Mouse (Mus musculus): ENCODE results near the gene Rftn2. TPM values are rescaled to one million over a fixed set of nuclear protein-coding genes. Genes with fewer than 3 reads are reported as not detected.

Gene Rftn2
- total and polyA plus RNA-seq, 2 experiments from 2014 or later, result 10.4 to 11.4 TPM

- no peak for DNase-seq (ENCODE audit: low spot score)
- no peaks in the 10 kb centered on the region for H3K9me3 ChIP-seq (ENCODE audit: low read length)
- H3K4me3 ChIP-seq (ENCODE audit: low read depth, low read length), result no peak overlapping the region
- no peak overlapping the region for H3K4me2 ChIP-seq (ENCODE audit: low read depth, low read length, poor library complexity, severe bottlenecking)
- H3K27me3 ChIP-seq (ENCODE audit: insufficient read depth, low read length), result no peaks in the 10 kb centered on the region
- ATAC-seq (ENCODE audit: low FRiP score), result no peak
- no peak for TF ChIP-seq CTCF (IDR thresholded peaks at IDR 0.05)
- 92% methylated on average over 5 of the region's 5 CpGs for WGBS
- H3K4me1 ChIP-seq (ENCODE audit: insufficient read depth, low read length), result no peaks in the 10 kb centered on the region
- H3K27ac ChIP-seq (ENCODE audit: low read depth, low read length), result no peak overlapping the region
- no peak overlapping the region for H3K9ac ChIP-seq (replicated peaks; ENCODE audit: low read length, poor library complexity, severe bottlenecking)
- no peaks in the 10 kb centered on the region for H3K36me3 ChIP-seq (ENCODE audit: insufficient read depth, low read length)
Observed at GRCm38 (mm10) chr1:55123046-55123445, 103.5 kb downstream of the Rftn2 start.

Other genes with a start within 250 kb of the Rftn2 start
- gene Sf3b1, start 199.3 kb downstream of the Rftn2 start, total RNA-seq (2014; rRNA removed), result 171 and 262 TPM in 2 replicates
- gene Sf3b1, start 199.3 kb downstream of the Rftn2 start, polyA plus RNA-seq (2015; fragmentation: Nextera tagmentation; extraction: Ambion mirVana), result 250 and 282 TPM in 2 replicates
- gene Coq10b, start 174.0 kb downstream of the Rftn2 start, total RNA-seq (2014; rRNA removed), result 19.7 and 25.3 TPM in 2 replicates
- 25.9 and 26.5 TPM in 2 replicates for gene Coq10b, start 174.0 kb downstream of the Rftn2 start, polyA plus RNA-seq (2015; fragmentation: Nextera tagmentation; extraction: Ambion mirVana)
- 85.5 and 103 TPM in 2 replicates for gene Hspe1, start 138.7 kb downstream of the Rftn2 start, total RNA-seq (2014; rRNA removed)
- 249 and 263 TPM in 2 replicates for gene Hspe1, start 138.7 kb downstream of the Rftn2 start, polyA plus RNA-seq (2015; fragmentation: Nextera tagmentation; extraction: Ambion mirVana)
- 92.5 and 105 TPM in 2 replicates for gene Hspd1, start 138.5 kb downstream of the Rftn2 start, total RNA-seq (2014; rRNA removed)
- gene Hspd1, start 138.5 kb downstream of the Rftn2 start, polyA plus RNA-seq (2015; fragmentation: Nextera tagmentation; extraction: Ambion mirVana), result 211 and 217 TPM in 2 replicates
- 80.9 and 83.8 TPM in 2 replicates for gene Mob4, start 95.6 kb downstream of the Rftn2 start, total RNA-seq (2014; rRNA removed)
- 126 and 143 TPM in 2 replicates for gene Mob4, start 95.6 kb downstream of the Rftn2 start, polyA plus RNA-seq (2015; fragmentation: Nextera tagmentation; extraction: Ambion mirVana)
- gene Mars2, start 10.4 kb upstream of the Rftn2 start, total RNA-seq (2014; rRNA removed), result 11.6 and 14.4 TPM in 2 replicates
- gene Mars2, start 10.4 kb upstream of the Rftn2 start, polyA plus RNA-seq (2015; fragmentation: Nextera tagmentation; extraction: Ambion mirVana), result 2.4 and 2.5 TPM in 2 replicates
- gene Boll, start 136.7 kb upstream of the Rftn2 start, total RNA-seq (2014; rRNA removed), result 0.49 and 0.61 TPM in 2 replicates
- gene Boll, start 136.7 kb upstream of the Rftn2 start, polyA plus RNA-seq (2015; fragmentation: Nextera tagmentation; extraction: Ambion mirVana), result 0.48 TPM in 1 of 2 replicates, not detected in the other
- gene Plcl1, start 179.1 kb upstream of the Rftn2 start, total RNA-seq (2014; rRNA removed), result 8.9 and 9.4 TPM in 2 replicates
- 2.7 and 3.9 TPM in 2 replicates for gene Plcl1, start 179.1 kb upstream of the Rftn2 start, polyA plus RNA-seq (2015; fragmentation: Nextera tagmentation; extraction: Ambion mirVana)

All from midbrain, postnatal 0 days (tissue).